Mouse (Mus musculus) limb, embryonic 10.5 days (tissue): ENCODE results near the gene Gm20532. TPM values are rescaled to one million over a fixed set of nuclear protein-coding genes. Genes with fewer than 3 reads are reported as not detected.
"Not testable (repeated sequence)": the region's sequence is repeated elsewhere in the genome, so short reads cannot be mapped to it uniquely, and the experiment has no call there.

Experiments used
- DNase-seq: peaks from one replicate; pipeline ENCODE4 v3.0.0-alpha.2; 2017; ENCODE audit warnings: low spot score
- H3K27ac ChIP-seq: fragments of 300-500 bp; sonication (generic); 2 replicates; pipeline ENCODE4 v1.5.1; 2016; ENCODE audit warnings: mild to moderate bottlenecking
- H3K27me3 ChIP-seq: fragments of 300-500 bp; sonication (generic); 2 replicates; pipeline ENCODE4 v1.6.1; 2016; ENCODE audit warnings: low read depth, mild to moderate bottlenecking; ENCODE audit not compliant: poor library complexity, severe bottlenecking
- H3K36me3 ChIP-seq: fragments of 300-500 bp; sonication (generic); 2 replicates; pipeline ENCODE4 v1.6.1; 2016; ENCODE audit warnings: mild to moderate bottlenecking, moderate library complexity
- H3K4me1 ChIP-seq: fragments of 300-500 bp; sonication (generic); 2 replicates; pipeline ENCODE4 v1.6.1; 2016
- H3K4me3 ChIP-seq: fragments of 300-500 bp; sonication (generic); 2 replicates; pipeline ENCODE4 v1.5.1; 2016; ENCODE audit warnings: mild to moderate bottlenecking, moderate library complexity
- H3K9me3 ChIP-seq: fragments of 300-500 bp; sonication (generic); replicated peaks from 2 replicates; pipeline ENCODE4 v1.6.1; 2016; ENCODE audit warnings: mild to moderate bottlenecking
- WGBS: fragments of 180-500 bp; shearing (Covaris S2); methylation state at CpG from one replicate; pipeline ENCODE4 v1.1.7; 2016; 5-methylcytosine and 5-hydroxymethylcytosine counted together
- microRNA counts: library from miRNA; unstranded; fragments of <30 nt; microRNA quantifications from one replicate; lab custom pipeline; 2017
- microRNA-seq: library from miRNA; unstranded; fragments of <30 nt; microRNA quantifications from one replicate; pipeline ENCODE4, GENCODE M21; 2017
- polyA plus RNA-seq: library from polyadenylated mRNA; unstranded; fragments of >200 nt; fragmentation: Nextera tagmentation; extraction: Ambion mirVana; gene quantifications from 2 replicates; pipeline ENCODE4 v1.2.1, GENCODE M21; 2016

Gm20532 gene
- polyA plus RNA-seq, 1 experiment from 2014 or later, result not detected

GRCm38 (mm10) chr2:26661143-26661752 lies 74.8 kb downstream of the Gm20532 start:
- Histone ChIP-seq H3K36me3 (no peaks in the 10 kb centered on the region), H3K27ac (no peak overlapping the region), H3K9me3 (no peaks in the 10 kb centered on the region), H3K27me3 (peaks cover 19% of the 10 kb centered on the region; the same call in 1 of the 2 replicates), H3K4me1 (peaks cover 11% of the 10 kb centered on the region), H3K4me3 (peak overlapping the region; percentile 41)
- WGBS, result 3% methylated on average over 14 of the region's 20 CpGs
- no peak for DNase-seq

GRCm38 (mm10) chr2:26661768-26662508 lies 75.5 kb downstream of the Gm20532 start:
- peaks cover 11% of the 10 kb centered on the region for H3K4me1 ChIP-seq
- H3K4me3 ChIP-seq, result peak overlapping the region; percentile 41
- no peaks in the 10 kb centered on the region for H3K36me3 ChIP-seq
- H3K27me3 ChIP-seq, result peaks cover 19% of the 10 kb centered on the region; the same call in 1 of the 2 replicates
- WGBS, result 49% methylated on average over 29 of the region's 29 CpGs
- H3K9me3 ChIP-seq, result no peaks in the 10 kb centered on the region
- no peak for DNase-seq
- no peak overlapping the region for H3K27ac ChIP-seq

GRCm38 (mm10) chr2:26662509-26662882 lies 76.1 kb downstream of the Gm20532 start:
- H3K9me3 ChIP-seq, result no peaks in the 10 kb centered on the region
- H3K27ac ChIP-seq, result no peak overlapping the region
- 83% methylated on average over 13 of the region's 13 CpGs for WGBS
- DNase-seq, result no peak
- H3K36me3 ChIP-seq, result no peaks in the 10 kb centered on the region
- no peak overlapping the region for H3K4me3 ChIP-seq
- H3K4me1 ChIP-seq, result peaks cover 11% of the 10 kb centered on the region
- H3K27me3 ChIP-seq, result peaks cover 19% of the 10 kb centered on the region; the same call in 1 of the 2 replicates

- no peak overlapping the region for H3K4me3 ChIP-seq
- peaks cover 19% of the 10 kb centered on the region; the same call in 1 of the 2 replicates for H3K27me3 ChIP-seq
- no peaks in the 10 kb centered on the region for H3K9me3 ChIP-seq
- H3K4me1 ChIP-seq, result peaks cover 11% of the 10 kb centered on the region
- H3K36me3 ChIP-seq, result no peaks in the 10 kb centered on the region
- WGBS, result 80% methylated on average over 10 of the region's 10 CpGs
- no peak overlapping the region for H3K27ac ChIP-seq
- DNase-seq, result no peak
Observed at GRCm38 (mm10) chr2:26663112-26663511, 76.7 kb downstream of the Gm20532 start.

GRCm38 (mm10) chr2:26663551-26663950 lies 77.1 kb downstream of the Gm20532 start:
- not testable (repeated sequence) for H3K27ac ChIP-seq, H3K9me3 ChIP-seq, H3K4me3 ChIP-seq, H3K36me3 ChIP-seq
- 87% methylated on average over 1 of the region's 1 CpGs for WGBS
- H3K4me1 ChIP-seq, result peaks cover 11% of the 10 kb centered on the region
- peaks cover 19% of the 10 kb centered on the region; the same call in 1 of the 2 replicates for H3K27me3 ChIP-seq
- peak; percentile 51 for DNase-seq

GRCm38 (mm10) chr2:26668746-26669145 lies 82.3 kb downstream of the Gm20532 start:
- H3K27me3 ChIP-seq, result no peaks in the 10 kb centered on the region
- H3K36me3 ChIP-seq, result no peaks in the 10 kb centered on the region

GRCm38 (mm10) chr2:26671182-26671581 lies 84.7 kb downstream of the Gm20532 start, which contains the start of gene Lcn4:
Gene Lcn4 (minus strand): TSS chr2:26671282.
- DNase-seq, result no peak
- 92% methylated on average over 3 of the region's 3 CpGs for WGBS
- Histone ChIP-seq H3K4me3 (no peak within 1 kb of the TSS), H3K27me3 (no peaks in the 10 kb centered on the region), H3K9me3 (no peaks in the 10 kb centered on the region), H3K27ac (no peak within 1 kb of the TSS), H3K36me3 (no peaks in the 10 kb centered on the region), H3K4me1 (no peaks in the 10 kb centered on the region)

More at GRCm38 (mm10) chr2:26668746-26669145, 82.3 kb downstream of the Gm20532 start:
- Histone ChIP-seq H3K27ac (no peak overlapping the region), H3K4me1 (no peaks in the 10 kb centered on the region), H3K9me3 (no peaks in the 10 kb centered on the region), H3K4me3 (no peak overlapping the region)
- no peak for DNase-seq

MicroRNA genes within 50 kb of the gene (microRNA counts, 519-probe panel; counts per million panel counts)
- microRNA mmu-miR-126-3p (lab: Ali Mortazavi, UCI) (7,780 counts per million, percentile 98 among the panel's probes with 10 or more counts), microRNA mmu-miR-126-5p (lab: Ali Mortazavi, UCI) (3,230 counts per million, percentile 75 among the panel's probes with 10 or more counts)

Small RNAs within 50 kb of the gene (microRNA-seq; reads per million reads assigned to microRNA genes)
- 1.8 reads per million for gene Mir126a
- gene Mir126b, result not detected

Other genes starting within 250 kb of the Gm20532 start
- 33.9 and 36.8 TPM in 2 replicates for gene Dnlz, start 234.5 kb upstream of the Gm20532 start, polyA plus RNA-seq
- 0.49 and 0.54 TPM in 2 replicates for gene Card9, start 225.7 kb upstream of the Gm20532 start, polyA plus RNA-seq
- 41.4 and 42.1 TPM in 2 replicates for gene Snapc4, start 206.0 kb upstream of the Gm20532 start, polyA plus RNA-seq
- 127 and 148 TPM in 2 replicates for gene Entr1, start 197.3 kb upstream of the Gm20532 start, polyA plus RNA-seq
- 142 and 149 TPM in 2 replicates for gene Pmpca, start 197.3 kb upstream of the Gm20532 start, polyA plus RNA-seq
- gene Inpp5e, start 177.4 kb upstream of the Gm20532 start, polyA plus RNA-seq, result 30.6 and 35.3 TPM in 2 replicates
- gene Sec16a, start 141.4 kb upstream of the Gm20532 start, polyA plus RNA-seq, result 29.4 and 37.1 TPM in 2 replicates
- gene Notch1, start 70.0 kb upstream of the Gm20532 start, polyA plus RNA-seq, result 8.5 and 11.8 TPM in 2 replicates
- gene Egfl7, start 6.6 kb upstream of the Gm20532 start, polyA plus RNA-seq, result 96.5 and 97.2 TPM in 2 replicates
- gene Agpat2, start 17.8 kb downstream of the Gm20532 start, polyA plus RNA-seq, result 13.2 and 14.5 TPM in 2 replicates
- 31.3 and 43.3 TPM in 2 replicates for gene Fam69b, start 41.8 kb downstream of the Gm20532 start, polyA plus RNA-seq
- gene Lcn4, start 84.6 kb downstream of the Gm20532 start, polyA plus RNA-seq, result not detected in 2 replicates